Mouse (Mus musculus): ENCODE measurements around the gene Map1a.

Gene Map1a

DNA sequence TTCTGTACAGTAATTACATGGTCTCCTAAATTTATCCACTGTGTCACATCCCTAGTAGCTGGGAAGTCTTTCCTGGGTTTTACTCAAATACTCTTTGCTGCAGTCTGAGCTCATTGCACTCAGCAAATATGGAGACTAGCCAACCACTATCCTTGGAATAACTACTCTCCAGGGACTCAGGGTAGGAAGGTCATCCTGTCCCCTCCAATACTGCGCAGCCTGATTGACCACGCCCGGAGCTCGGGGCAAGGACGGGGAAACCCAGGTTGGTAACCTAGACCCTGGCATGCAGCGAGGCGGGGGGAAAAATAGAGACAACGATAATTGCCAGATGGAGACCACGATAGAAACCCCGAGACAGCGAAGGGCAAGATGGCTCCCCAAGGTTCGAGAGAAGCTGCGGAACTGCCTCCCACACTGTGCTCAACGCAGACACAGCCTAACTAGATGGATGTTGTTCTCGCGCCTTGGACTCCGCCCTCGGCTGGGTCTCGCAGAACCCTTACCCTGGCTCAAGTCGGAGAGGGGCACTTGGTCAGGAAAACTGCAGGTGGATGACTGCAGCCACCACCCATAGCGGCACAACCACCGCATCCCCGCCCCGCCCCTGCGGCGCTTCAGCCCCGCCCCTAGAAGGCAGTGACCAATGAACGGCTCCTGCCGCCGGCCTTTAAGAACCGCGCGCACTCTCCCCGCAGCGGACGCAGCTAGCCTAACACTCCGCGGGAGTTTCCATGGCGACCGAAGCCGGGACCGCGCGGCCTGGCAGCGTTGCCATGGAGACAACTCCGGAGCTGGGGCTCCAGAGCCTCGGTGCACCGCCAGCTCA is at the start of gene Map1a:
TSS of gene Map1a (plus strand) at position 700 of the 829 bp plus-strand sequence.
- DNase-seq (ENCODE audit: low spot score), result peak; percentile 98

DNA sequence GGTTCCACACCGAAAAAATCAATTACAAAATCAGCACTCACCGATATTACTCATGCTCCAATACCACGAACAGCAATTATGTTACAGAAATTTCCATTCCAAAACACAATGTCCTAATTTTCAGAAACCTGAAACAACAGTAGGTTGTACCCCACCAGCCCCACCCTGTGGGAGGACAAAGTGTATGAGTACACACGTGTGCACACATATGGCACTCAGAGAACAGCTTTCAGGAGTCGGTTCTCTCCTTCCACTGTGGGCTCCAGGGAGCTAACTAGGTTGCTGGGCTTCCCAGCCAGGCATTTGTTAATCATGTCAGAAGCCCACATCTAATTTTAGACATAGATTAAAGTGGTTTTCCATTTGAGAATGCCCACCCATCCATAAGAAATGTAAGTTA is 45.3 kb upstream of the Map1a start:
- no peak for DNase-seq (ENCODE audit: low spot score)

DNA sequence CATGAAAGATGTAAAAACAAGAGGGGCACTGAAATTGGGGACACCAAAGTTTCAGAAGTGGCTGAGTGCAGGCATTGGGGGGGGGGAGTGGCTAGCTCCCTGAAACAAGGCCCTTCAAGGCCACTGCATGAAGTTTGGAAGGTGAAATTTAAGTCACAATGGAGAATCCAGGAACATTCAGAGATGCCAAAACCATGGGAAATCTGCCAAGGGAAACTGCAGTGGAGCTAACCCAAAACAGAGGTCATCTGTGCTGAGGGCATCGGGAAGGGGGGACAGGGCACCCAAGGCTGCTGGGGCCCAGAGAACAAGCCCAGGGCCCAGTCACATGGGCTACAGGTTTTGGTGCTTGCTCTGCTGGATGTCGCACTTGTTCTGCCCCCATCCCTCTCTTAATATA is 39.6 kb upstream of the Map1a start:
- DNase-seq (ENCODE audit: low spot score), result no peak

DNA sequence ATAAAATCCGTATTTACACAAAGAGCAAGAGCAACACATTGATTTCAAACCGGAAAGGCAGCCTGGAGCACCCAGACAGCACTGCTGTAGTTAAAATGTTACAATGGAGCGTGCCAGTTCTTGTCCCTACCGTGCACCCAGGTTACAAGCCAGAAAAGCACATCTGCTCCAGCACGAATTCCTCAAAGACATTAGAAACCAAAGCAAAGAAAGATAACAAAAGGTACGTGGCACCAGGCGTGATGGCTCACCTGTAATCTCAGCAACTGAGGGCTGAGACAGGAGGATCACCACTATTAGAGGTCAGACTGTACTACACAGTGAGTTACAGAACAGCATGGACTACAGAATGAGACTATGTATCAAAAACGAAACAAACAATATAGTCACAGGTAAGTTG is 21.0 kb upstream of the Map1a start:
- no peak for DNase-seq (ENCODE audit: low spot score)

DNA sequence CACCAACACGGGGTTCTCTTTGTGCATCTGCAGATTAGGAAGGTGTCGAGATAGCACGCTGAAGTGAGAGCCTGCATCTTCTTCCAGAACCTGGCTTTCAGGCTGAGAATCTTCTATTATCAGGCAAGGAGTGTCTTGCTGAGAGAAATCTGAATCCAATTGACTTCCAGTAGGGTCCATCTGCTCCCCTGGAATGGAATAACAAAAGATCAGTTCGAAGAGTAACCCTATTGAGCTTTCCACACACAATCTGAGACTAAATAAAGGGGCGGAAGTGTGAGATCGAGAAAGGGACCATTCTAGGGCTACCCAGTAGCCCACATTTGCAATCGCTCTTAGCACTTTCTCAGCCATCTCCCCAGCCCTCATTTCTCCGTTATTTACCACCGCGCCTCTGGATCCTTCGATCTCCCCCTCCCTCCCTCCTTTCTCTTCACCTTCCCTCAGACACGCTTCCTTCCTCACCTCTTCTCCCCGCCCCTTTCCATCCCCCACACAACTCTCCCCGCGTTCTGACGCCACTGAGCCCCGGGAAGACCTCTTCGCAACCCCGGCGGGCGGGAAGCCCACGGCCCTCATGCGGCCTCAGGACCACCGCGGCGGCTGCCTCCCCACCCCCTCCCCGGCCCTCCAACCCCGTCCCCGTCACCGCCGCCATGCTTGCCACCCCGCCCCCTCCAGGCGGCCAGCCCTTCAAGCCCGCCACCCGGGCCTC is 18.7 kb upstream of the Map1a start:
- peak; percentile 73 for DNase-seq (ENCODE audit: low spot score)

DNA sequence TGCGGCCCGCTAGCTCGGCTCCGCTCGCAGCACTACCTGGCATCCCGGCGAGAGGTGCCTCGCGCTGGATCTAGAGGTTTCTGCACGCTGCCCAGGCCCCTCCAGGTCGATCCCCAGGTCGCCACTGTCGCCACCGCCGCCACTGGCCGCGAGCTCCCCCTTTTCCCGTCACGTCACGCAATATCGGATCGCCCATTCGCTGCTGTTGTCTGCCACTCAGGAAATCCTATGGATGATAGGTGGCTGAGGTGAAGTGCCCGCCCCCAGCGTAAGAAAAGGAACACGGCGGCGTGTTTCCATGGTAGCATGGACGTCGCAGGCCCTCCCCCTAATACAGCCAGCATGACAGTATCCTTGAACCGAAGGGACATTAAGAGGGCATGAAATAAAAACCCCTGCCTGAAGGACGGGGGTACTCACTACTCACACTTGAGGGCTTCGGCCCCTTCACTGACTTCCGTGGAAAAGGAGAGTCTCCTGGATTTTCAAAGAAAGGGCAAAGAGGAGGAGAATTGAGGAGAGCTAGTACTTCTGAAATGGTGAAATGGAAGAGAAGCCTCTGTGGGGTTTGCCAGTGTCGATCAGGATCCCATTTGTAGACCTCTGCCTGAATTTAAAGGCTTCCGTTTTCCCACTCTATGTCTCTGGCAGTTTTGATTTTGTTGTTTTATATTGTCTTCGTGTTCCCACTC is 18.0 kb upstream of the Map1a start, which contains the start of gene Trp53bp1:
TSS of gene Trp53bp1 (minus strand) at position 172 of the 692 bp plus-strand sequence.
- DNase-seq (ENCODE audit: low spot score), result peak; percentile 98

DNA sequence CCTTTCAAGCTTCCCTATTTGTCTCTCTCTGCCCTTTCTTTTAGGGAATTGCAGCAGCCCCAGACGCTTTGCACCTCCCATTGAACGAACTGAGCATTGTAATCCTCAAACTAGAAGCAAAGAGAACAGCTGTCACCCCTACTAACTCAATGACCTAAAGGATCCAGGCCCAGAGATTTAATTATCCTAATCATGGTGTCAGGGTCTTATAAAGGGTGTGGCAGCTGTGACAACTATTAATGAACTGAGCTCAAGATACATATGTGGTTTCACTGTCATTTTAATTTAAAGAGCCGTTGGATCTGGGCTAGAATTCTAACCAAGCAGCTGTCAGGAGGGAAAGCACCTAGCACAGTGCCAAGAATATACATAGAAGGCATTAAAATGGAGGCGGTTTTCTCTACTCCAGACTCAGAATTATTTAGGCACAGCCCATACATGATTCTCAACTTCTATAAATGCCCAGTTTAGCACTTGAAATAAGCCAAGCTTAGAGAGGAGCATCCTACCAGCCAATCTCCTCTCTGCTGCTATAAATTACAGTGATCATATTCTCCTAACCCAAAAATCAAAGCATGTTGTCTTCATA is 17.4 kb upstream of the Map1a start:
- DNase-seq (ENCODE audit: low spot score), result peak; percentile 27

DNA sequence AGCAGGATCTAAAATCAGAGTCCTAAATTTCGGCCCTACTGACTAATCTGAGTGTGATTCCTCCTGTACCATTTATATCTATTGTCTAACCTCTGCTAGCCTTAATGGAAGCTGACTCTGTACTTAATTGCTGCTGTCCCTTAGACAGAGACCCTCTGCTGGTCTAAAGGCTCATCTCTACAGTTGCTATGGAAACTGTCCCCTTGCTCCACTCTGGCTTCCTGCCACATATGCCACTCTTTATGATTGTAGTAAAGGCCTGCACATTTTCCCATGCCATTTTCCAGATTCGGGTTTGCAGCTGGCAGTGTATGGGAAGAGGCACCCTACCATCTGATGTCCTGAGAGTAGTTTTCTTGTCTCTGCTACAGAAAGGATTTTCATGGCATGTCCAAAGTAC is 1.6 kb upstream of the Map1a start:
- no peak for DNase-seq (ENCODE audit: low spot score)

DNA sequence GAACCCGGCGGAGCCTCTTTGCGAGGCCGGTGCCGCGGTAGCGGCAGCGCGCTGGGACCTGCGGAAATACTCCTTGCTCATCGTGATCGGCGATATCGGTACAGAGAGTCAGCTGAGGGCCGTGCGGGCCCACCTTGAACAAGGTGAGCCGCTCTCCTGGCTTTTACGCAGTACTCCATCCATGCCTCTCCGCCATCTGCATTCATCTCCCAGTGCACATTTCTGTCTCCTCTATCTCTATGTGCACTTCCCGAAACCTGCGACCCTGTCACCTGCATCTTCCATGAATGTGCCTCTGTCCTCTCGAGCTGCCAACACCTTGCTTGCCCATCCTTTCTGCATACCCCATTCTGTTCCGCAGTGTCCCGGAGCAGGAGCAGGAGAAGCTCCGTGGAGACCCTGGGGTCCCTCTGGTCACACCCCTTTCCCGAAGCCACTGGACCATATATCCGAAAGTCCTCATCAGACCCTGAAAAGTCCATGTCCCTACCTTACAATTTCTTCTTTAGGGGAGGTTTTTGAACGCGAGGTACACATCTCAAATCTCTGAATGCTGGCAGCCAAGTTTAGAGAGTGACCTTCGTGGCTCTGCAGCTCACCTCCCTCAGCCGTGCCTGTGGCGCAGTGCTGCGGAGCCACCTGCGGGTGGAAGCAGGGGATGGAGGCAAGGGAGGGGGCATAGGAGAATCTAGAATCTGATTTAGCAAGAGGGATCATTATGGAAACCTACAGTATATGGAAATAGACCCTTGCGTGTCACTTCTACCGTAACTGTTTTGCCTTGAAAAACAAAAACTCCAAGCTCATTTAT is 535 bp downstream of the Map1a start:
- peak; percentile 34 for DNase-seq (ENCODE audit: low spot score)

DNA sequence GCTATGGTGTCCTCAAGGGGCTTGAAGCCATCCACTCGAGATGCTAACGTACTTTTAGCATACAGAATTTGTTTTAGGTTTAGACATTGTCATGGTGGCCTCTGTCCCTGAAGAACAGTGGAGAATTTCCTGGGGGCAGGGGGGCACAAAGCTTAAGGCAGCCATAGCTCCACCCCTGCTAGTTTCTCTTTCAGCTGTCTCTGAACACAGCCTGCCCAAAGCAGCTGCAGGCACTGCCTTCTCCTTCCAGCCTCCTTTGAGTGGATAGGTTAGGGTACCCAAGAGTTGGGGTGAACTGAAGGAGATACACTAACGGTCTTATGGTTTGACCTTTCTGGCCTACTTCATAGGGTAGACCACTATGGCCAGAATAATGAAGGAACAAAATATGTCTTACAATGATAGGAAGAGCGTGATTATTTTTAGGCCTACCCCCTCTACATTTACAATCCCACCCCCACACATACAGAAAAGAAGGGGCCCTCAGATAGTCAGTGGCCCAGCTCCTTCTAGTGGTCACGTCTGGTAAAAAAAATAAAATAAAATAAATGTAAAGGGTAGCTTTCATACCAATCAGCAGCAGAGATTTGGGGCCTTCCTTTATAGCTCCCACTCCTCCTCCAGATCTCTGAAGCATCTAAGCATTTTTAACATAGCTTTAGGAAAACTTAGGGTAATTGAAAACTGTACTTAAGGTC is 3.1 kb downstream of the Map1a start:
- no peak for DNase-seq (ENCODE audit: low spot score)

DNA sequence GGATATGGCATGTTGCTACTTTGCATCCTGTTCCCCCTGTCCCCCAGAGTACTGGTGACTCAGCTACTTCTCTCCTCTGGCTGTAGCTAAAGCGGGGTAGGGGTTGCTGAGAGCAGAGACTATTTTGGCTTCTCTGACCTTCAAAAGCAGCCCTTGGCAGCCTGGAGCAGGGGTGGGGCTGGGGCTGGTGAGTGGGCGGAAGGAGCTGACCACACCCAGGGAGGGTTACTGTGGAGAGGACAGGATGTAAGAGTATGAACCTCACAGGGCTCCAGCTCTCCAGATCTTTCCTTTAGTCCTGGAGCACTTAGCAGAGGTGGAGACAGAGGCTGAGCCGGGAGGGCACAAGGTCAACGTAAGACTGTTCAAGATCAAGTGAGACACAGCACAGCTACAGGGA is 4.8 kb downstream of the Map1a start:
- peak; percentile 36 for DNase-seq (ENCODE audit: low spot score)

DNA sequence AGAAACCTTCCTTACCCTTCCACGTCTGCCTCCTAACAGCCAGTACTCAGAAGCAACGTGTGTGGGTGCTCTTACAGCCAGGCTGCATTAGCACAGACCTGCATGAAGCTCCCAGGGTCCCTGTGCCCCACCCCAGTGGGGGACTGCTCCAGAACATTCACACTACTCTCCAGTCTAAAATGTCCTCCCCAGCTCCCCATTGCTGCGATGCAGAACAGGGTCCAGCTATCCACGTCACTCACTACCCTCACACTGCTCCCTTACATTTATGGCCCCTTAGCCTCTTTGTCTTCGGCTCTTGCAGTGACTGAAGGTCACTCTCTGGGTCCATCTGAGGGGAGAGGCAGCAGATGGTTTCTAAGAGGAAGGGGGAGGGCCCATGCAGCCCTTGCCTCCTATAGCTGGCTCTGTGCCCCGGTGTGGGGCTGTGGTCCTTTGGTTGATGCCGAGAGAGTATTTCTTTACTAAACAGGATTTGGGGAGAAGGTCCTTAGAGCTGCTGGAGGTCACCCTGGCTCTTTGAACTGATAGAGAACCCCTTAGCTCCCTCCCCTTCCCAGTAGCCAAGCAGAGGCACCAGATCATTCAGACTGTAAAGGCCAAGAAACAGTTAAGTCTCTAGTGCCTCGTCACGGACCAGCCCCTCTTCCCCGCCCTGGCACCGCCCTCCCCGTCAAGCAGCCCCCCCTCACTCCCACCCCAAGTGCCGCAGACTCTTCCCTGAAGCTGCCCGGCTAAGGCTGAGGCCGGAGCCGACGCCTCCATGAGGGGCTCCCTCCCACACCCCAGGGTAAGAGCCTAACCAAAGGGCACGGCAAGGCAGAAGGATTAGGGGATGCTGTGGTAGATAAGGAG is 5.6 kb downstream of the Map1a start:
- DNase-seq (ENCODE audit: low spot score), result peak; percentile 71

DNA sequence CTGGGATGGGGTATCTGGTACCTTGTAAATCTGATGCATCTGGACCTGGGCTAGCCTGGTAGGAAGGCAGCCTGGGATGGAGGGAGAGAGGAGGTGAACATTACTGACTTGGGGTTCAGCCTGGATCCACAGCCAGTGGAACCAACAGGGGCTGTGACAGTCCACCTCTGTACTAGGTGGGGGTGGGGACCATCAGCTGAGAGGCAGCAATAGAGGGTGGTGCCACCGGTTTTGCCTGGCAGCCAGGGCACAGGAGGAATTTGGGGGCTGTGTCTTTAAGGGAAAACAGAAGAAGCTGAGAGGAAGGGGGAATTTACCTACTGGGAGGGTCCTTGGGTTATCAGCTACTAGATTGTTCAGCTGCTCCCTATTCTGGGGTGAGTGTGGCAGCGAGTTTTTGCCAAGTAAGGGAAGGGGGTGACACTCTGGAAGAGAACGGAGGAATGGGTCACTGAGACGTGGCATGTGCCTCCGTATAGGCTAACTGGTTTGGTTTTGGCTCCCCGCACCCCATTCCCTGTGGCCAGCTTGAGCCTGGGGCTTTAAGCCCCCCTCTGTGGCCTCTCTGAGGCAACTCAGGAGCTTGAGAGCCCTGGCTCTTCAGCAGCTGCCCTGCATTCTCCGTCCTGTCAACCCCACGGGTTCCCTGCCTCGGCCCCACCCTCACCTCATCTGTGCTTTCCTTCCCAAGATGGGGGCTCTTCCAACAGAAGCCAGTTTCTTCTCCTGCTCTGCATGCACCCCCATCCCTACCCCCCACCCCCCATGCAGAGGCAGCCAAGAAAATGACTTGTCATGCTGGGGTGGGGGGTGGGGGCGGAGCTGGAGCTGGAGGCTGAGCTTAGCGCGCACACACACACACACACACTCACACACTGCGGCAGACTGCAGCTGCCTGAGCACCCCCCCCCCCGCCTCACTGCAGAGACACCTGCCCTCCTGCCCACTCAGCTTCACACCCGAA is 6.5 kb downstream of the Map1a start:
- DNase-seq (ENCODE audit: low spot score), result peak; percentile 36

DNA sequence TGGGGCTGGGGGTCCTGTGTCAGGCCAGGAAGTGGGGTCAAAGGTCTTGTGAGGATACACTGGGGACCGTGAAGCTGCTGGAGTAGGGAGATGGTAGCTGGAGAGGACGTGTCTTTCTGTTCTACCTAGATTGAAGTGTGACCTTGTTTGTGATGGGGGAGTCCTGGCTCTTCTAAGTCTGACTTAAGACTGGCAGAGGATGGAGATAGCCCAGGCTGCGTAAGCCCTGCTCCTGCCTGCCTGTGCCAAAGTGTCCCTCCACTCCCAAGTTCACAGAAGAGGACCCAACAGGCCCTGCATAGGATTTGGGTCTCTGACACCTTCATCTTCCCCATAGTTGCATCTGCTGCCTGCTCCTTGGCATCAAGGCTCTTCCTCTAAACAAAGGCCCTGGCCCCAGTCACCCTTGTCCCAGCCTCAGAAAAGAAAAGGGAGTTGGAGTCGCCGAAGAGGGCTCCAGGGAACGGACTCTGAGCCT is 7.4 kb downstream of the Map1a start:
- peak; percentile 56 for DNase-seq (ENCODE audit: low spot score)

DNA sequence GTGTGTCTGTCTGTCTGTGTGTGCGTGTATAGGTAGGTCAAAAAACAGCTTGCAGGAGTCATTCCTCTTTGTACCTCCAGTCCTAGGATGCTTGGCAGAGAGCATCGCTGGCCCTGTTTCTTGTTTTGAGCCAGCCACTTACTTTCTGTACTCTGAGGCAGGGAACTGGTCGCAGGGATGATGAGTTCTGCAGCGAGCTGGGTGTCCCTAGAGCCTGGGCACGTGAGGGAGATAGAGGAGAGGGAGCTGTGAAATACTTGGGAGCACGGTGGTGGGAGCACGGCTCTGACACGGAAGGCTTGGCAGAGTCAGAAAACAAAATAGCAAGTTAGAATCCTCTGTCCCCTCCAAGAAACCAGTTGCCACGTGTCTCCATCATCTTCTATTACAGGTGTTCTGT is 8.3 kb downstream of the Map1a start:
- DNase-seq (ENCODE audit: low spot score), result no peak

DNA sequence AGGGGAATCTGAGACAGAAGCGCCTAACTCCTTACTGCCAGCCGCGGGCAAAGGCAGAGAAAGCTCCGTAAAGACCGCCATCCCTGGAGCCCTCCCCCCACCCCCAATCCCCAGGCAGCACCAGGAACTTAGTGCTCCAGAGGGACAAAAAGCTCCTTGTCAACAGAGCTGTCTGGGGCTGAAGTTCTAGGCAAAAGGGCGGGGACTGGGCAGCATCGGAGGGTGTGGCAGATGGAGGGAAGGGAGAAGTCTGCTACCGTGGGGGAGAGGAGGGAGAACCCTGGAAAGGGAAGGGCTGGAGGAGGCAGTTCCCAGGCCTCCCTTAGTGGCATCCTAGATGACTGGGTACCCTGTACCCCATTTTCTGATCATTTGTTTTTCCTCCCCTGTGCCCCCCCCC is 8.7 kb downstream of the Map1a start:
- peak; percentile 50 for DNase-seq (ENCODE audit: low spot score)

DNA sequence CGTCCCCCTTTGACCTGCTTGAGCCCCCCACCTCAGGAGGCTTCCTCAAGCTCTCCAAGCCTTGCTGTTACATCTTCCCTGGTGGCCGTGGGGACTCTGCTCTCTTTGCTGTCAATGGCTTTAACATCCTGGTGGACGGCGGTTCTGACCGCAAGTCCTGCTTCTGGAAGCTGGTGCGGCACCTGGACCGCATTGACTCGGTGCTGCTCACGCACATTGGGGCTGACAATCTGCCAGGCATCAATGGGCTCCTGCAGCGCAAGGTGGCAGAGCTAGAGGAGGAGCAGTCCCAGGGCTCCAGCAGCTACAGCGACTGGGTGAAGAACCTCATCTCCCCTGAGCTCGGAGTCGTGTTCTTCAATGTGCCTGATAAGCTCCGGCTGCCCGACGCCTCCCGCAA is 10.1 kb downstream of the Map1a start:
- no peak for DNase-seq (ENCODE audit: low spot score)

DNA sequence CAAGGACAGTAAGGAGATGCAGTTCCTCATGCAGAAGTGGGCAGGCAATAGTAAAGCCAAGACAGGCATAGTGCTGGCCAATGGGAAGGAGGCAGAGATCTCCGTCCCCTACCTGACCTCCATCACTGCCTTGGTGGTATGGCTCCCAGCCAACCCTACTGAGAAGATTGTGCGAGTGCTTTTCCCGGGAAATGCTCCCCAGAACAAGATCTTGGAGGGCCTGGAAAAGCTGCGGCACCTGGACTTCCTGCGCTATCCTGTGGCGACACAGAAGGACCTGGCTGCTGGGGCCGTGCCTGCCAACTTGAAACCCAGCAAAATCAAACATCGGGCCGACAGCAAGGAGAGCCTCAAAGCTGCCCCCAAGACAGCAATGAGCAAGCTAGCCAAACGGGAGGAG is 10.6 kb downstream of the Map1a start:
- DNase-seq (ENCODE audit: low spot score), result no peak

DNA sequence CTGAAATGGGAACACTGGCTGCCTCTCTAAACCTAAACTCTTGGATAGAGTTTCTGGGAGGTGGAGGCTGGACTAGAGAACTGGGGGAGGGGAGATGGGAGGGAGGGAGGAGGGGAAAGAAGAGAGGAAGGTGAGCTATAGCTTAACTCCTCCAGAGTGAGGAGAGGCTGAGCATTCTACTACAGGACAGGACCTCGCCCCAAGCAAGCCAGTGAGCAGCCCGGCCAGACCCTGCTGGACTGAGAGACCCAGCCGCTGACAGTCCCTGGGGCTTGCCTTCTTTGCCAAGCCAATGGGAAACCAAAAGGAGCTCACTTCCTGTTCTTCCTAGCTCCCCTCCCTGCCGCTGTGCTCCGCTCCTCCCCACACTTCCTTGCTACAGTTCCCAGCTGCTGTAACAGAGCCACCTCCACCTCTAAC is 19.6 kb downstream of the Map1a start:
- peak; percentile 30 for DNase-seq (ENCODE audit: low spot score)
